Mouse (Mus musculus) CD8-positive naive resting alpha-beta T cell, adult 2 months (primary cell): Measurements from ENCODE around the gene Rxfp2.

Experiments used
- DNase-seq, 2 experiments: peaks; one replicate each; pipeline ENCODE4 v3.0.0; 2022; ENCODE audit warnings: low read depth in 2 of 2, low spot score in 2 of 2

Gene Rxfp2

GRCm38 (mm10) chr5:150018656-150019055 is at the start of gene Rxfp2:
Gene Rxfp2 (plus strand): TSS chr5:150018675.
- DNase-seq, result no peak

GRCm38 (mm10) chr5:149970261-149970660 is 48.2 kb upstream of the Rxfp2 start:
- no peak for DNase-seq

DNA sequence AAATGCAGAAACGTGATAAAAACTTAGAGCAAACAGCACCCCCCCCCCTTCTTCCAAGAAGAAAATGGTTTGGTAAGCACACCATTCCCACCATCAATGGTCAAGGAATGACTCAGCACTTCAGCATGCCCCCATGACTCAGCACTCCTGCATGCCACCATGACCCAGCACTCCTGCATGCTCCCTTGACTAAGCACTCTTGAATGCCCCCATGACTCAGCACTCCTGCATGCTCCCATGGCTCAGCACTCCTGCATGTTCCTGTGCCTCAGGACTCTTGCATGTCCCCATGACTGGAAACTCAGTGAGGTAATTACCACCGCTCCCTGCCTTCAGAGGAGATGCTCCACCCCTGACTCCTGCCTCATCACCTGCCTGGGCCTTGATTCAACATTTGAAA is 41.4 kb upstream of the Rxfp2 start:
- DNase-seq, result no peak

- no peak for DNase-seq
Measured at GRCm38 (mm10) chr5:149983621-149984020, 34.9 kb upstream of the Rxfp2 start.

DNA sequence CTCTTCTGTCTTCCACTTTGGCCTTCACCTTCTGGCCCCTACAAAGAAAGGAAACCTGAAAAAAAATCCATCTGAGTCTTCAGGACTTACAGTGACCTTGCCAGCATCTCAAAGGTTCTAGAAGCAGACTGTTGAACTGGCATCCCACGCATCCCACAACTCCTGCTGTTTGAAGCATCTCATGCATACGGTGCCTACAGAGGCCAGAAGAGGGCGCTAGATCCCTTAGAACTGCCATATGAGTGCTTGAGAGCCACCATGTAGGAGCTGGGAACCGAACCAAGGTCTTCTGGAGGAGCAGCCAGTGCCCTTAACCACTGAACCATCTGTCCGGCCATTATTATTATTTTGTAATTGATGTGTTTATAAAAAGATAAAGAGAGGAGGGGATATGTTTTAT is 23.9 kb upstream of the Rxfp2 start:
- DNase-seq, result no peak

DNA sequence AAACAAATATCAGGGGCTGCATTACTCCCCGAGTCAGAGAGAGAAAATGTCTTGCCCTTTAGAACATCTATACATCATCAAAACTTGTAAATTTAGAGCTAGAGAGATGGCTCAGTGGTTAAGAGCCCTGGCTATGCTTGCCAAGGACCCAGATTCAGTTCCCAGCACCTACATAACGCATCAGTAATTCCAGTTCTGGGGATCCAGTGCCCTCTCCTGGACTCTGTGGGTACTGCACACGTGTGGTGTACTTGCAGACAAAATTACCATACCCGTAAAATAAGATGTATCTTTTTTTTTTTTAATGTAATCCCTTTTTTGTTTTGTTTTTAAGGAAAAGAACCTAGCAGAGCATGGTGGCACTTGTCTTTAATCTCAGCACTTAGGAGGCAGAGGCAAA is 21.9 kb upstream of the Rxfp2 start:
- no peak for DNase-seq

DNA sequence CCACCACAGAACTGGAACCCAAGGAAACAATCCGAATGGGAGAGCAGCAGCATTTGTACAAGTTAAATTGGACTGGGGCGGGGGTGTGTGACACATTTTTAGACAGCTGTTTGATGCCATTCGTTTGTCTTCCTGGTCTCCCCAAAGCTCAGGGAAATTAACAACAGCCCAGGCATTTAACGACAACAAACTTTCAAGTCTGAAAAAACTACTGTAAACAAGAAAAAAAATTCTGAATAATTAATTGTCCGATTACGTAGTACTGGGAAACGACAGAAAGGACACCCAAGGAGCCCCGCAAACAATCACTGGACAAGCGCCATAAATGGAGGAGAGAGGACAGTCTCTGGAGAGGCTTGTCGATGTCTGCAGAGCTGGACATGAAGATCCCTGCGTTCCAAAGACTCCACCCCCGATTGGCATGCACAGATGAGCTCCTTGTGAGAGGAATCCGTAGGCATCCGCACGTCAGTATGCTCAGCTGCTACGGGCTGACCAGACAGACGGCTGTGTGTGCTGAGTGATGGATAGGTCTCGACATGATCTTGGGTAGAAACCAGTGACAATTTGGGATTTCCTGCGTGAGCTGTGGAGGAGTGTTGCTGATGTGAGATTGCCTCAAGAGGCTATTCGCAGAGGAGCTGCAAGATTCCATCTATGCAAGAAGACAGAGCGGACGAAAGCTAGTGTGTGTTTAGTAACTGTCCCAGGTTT is 21.0 kb upstream of the Rxfp2 start:
- DNase-seq, result no peak

DNA sequence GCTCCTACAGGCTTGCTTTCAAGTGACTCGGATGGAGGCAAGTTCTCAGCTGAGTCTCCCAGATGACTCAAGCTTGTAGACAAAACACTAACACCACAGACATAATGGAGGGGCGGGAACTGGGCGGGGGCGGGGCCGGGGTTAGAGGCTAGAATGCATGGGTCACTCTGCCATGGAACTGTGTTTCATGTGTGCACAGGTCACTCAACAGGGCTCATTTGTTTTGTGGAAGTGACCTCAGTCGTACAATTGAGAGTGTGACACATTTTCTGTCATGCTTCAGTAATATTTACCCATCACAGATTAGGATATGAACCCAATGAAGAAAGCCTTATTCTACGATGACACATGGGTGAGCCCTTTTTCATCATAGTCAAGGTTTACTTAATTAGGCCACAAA is 20.2 kb upstream of the Rxfp2 start:
- no peak for DNase-seq

- no peak for DNase-seq
Measured at GRCm38 (mm10) chr5:150005355-150005754, 13.1 kb upstream of the Rxfp2 start.

- no peak for DNase-seq
Measured at GRCm38 (mm10) chr5:150016861-150017260, 1.6 kb upstream of the Rxfp2 start.

GRCm38 (mm10) chr5:150017672-150018071 is 803 bp upstream of the Rxfp2 start:
- DNase-seq, result no peak

DNA sequence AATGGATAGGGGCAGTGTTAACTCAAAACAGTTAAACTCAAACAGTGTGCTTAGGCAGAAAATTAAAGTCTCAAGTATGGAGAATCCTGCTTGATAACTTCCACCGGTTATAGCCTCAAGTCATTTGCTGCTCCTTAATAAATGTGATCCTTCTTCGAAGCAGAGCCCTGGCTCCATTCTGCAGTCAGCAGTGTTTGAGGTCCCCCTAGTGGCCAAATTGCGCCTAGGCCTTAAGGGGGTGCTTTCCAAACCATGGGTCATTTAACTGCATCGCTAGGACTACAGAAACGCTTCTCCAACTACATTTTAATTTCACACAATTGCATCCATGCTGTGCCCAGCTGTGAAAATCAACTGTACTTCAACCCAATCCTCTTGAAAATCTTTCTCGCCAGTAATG is 2.4 kb downstream of the Rxfp2 start:
- no peak for DNase-seq

- no peak for DNase-seq
Measured at GRCm38 (mm10) chr5:150021805-150022204, 3.3 kb downstream of the Rxfp2 start.

DNA sequence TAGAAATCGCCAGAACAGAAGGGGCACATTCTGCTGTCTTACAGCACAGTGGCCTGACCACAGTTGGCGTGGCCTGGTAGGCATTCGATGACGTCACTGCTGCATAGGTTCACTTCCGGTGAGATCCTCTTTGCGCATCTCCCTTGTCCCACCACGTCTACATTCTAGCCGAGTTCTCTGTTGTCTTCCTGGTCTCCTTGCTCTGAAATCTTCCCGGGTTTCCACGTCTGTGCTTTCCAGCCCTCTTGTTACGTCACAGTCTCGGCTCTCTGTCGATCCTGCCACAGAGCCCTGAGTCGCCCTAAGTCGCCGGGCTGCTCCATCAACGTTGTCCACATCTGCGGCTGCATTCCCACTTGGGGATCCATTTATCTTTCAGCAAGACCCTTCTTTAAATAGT is 4.1 kb downstream of the Rxfp2 start:
- no peak for DNase-seq

GRCm38 (mm10) chr5:150023476-150023875 is 5.0 kb downstream of the Rxfp2 start:
- DNase-seq, result no peak

- no peak for DNase-seq
Measured at GRCm38 (mm10) chr5:150024188-150024587, 5.7 kb downstream of the Rxfp2 start.

GRCm38 (mm10) chr5:150024901-150025300 is 6.4 kb downstream of the Rxfp2 start:
- no peak for DNase-seq

DNA sequence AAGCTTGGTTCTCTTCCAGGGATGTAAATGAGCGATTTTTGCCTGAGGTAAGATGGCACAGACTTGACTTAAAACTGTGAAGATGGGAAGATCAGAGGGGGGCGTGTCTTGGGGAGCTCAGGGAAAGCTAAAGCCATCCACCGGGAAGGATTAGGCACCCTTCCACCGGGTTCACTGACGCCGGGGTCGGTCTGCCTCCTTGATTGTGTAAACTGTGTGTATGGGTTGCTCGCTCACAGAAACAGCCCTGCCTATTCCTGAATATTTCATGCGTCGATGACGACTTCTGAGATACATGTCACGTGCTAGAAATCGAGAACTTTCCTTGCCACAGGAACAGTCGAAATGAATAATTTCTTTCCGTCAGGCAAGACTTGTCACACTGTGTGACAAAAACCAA is 6.9 kb downstream of the Rxfp2 start:
- no peak for DNase-seq

DNA sequence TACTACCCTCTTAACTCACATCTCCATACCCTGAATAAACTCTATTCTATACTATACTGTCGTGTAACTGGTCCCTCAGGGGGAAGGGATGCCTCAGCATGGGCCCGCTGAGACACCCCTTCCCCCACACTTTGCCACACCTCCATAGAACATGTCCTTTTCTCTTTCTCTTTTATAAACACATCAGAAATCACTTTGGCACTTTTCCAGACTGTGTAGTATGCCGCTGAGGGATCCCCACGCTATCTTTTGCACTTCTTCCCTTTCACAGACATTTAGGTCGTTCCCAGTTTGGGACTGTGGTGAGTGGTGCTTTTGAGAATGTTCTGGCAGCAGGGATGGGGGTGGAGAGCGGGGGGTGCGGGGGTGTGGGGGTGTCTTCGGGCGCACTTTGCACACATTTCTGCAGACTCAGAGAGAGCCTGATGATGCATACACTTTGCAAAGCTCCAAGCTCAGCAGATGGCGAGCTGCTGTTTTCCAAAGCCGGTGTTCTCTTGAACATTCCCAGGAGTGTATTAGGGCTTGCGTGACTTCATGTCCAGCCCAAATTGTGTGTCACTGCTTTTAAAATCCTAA is 8.1 kb downstream of the Rxfp2 start:
- DNase-seq, result no peak

DNA sequence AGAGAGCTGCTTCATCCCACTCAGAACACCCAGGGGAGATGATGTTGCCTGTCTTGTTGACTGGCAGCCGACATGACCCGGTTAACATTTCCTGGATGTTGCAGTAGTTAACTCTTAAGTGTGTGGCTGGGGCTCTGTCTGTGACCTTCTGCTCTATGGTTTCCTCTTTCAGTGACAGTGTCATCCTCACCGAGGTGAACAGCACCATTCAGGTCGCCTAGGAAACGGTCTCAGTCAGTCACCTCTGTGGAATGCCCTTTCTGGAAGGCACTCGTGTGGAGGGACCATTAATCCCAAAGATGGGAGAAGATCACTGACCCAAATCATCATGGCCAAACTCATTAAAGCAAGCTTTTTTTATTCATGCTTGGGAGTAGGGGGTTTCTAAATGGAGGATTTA is 12.7 kb downstream of the Rxfp2 start:
- DNase-seq, result no peak

GRCm38 (mm10) chr5:150031634-150032033 is 13.2 kb downstream of the Rxfp2 start:
- no peak for DNase-seq

DNA sequence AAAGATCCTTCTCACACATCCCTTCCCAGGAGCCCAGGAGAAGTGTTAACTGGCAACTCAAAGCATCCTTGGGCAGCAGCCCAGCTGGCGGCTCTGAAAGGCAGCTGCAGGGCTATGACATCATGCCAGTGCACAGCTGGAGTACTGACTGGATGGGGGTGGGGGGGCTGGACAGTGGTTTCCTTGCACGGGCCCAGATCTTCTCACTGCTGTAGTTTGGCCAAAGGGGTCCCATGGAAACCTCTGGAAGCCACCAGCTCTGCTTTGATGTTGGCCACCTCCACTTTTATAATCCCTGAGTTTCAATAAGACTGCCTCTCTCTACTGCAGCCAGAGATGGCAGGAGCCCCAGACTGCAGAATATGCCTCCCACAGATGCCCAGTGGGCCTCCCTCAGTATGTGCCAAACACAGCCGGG is 13.6 kb downstream of the Rxfp2 start:
- no peak for DNase-seq

- DNase-seq, result no peak
Measured at GRCm38 (mm10) chr5:150036286-150036685, 17.8 kb downstream of the Rxfp2 start.
